Mouse (Mus musculus) kidney, embryonic 14.5 days (tissue): Measurements from ENCODE around the gene Adora1. TPM values are rescaled to one million over a fixed set of nuclear protein-coding genes. Genes with fewer than 3 reads are reported as not detected.

ENCODE experiments used
- ATAC-seq: fragments of 200-750 bp; cut with Nextera tagmentation; 2 replicates; pipeline ENCODE4 v1.8.0; 2017; ENCODE audit warnings: moderate number of reproducible peaks, mild to moderate bottlenecking, moderate TSS enrichment, moderate library complexity; ENCODE audit not compliant: low FRiP score, low TSS enrichment
- H3K27ac ChIP-seq: fragments of 300-500 bp; sonication (generic); 2 replicates; pipeline ENCODE4 v1.5.1; 2014; ENCODE audit warnings: low read depth, mild to moderate bottlenecking, low read length, moderate library complexity, mixed read lengths
- H3K27me3 ChIP-seq: fragments of 300-500 bp; sonication (generic); 2 replicates; pipeline ENCODE4 v1.6.1; 2014; ENCODE audit warnings: mild to moderate bottlenecking, low read length; ENCODE audit not compliant: control insufficient read depth, insufficient read depth
- H3K36me3 ChIP-seq: fragments of 300-500 bp; sonication (generic); 2 replicates; pipeline ENCODE4 v1.6.1; 2014; ENCODE audit warnings: low read length, mixed read lengths; ENCODE audit not compliant: control insufficient read depth, insufficient read depth
- H3K4me1 ChIP-seq: fragments of 300-500 bp; sonication (generic); 2 replicates; pipeline ENCODE4 v1.6.1; 2014; ENCODE audit warnings: low read length, mixed read lengths; ENCODE audit not compliant: control insufficient read depth, insufficient read depth
- H3K4me2 ChIP-seq: fragments of 300-500 bp; sonication (generic); replicated peaks from 2 replicates; pipeline ENCODE4 v1.6.1; 2014; ENCODE audit warnings: low read depth, mild to moderate bottlenecking, low read length
- H3K4me3 ChIP-seq: fragments of 300-500 bp; sonication (generic); 2 replicates; pipeline ENCODE4 v1.5.1; 2014; ENCODE audit warnings: mild to moderate bottlenecking, low read length
- H3K9ac ChIP-seq: fragments of 300-500 bp; sonication (generic); 2 replicates; pipeline ENCODE4 v1.6.1; 2014; ENCODE audit warnings: low read depth, mild to moderate bottlenecking, low read length, moderate library complexity
- H3K9me3 ChIP-seq: fragments of 300-500 bp; sonication (generic); 2 replicates; pipeline ENCODE4 v1.6.1; 2016; ENCODE audit warnings: low read length; ENCODE audit not compliant: control insufficient read depth
- WGBS: fragments of 180-500 bp; shearing (Covaris S2); extraction: QIAGEN DNeasy Blood & Tissue Kit; methylation state at CpG from one replicate; pipeline ENCODE4 v1.1.7; 2014; 5-methylcytosine and 5-hydroxymethylcytosine counted together
- polyA plus RNA-seq: library from polyadenylated mRNA; unstranded; fragments of >200 nt; fragmentation: Nextera tagmentation; extraction: Ambion mirVana; gene quantifications from 2 replicates; pipeline ENCODE4 v1.2.1, GENCODE M21; 2014

Gene Adora1
- polyA plus RNA-seq, 1 experiment from 2014 or later = 3.2 TPM

- Histone ChIP-seq H3K4me3 (no peak overlapping the region), H3K4me1 (peaks cover 4% of the 10 kb centered on the region), H3K9me3 (no peaks in the 10 kb centered on the region), H3K4me2 (no peak overlapping the region), H3K27ac (no peak overlapping the region), H3K36me3 (no peaks in the 10 kb centered on the region), H3K9ac (no peak overlapping the region), H3K27me3 (no peaks in the 10 kb centered on the region; the same call in 1 of the 2 replicates)
- WGBS = 85% methylated on average over 5 of the region's 5 CpGs
- no peak for ATAC-seq
Observed at GRCm38 (mm10) chr1:134188217-134188616, 47.0 kb downstream of the Adora1 start.

GRCm38 (mm10) chr1:134184089-134184488 is 51.1 kb downstream of the Adora1 start:
- Histone ChIP-seq H3K4me1 (no peaks in the 10 kb centered on the region), H3K9ac (no peak overlapping the region), H3K36me3 (no peaks in the 10 kb centered on the region), H3K4me3 (no peak overlapping the region), H3K4me2 (no peak overlapping the region), H3K27ac (no peak overlapping the region), H3K9me3 (no peaks in the 10 kb centered on the region), H3K27me3 (no peaks in the 10 kb centered on the region)
- 91% methylated on average over 4 of the region's 4 CpGs for WGBS
- no peak for ATAC-seq

- no peaks in the 10 kb centered on the region for H3K27me3 ChIP-seq
- H3K4me2 ChIP-seq = no peak within 1 kb of the TSS
- no peaks in the 10 kb centered on the region for H3K4me1 ChIP-seq
- no peaks in the 10 kb centered on the region for H3K9me3 ChIP-seq
- 58% methylated on average over 4 of the region's 4 CpGs for WGBS
- ATAC-seq = 0 out of 2 replicates have a peak, but pooled peaks have one; percentile 24
- no peaks in the 10 kb centered on the region for H3K36me3 ChIP-seq
- no peak within 1 kb of the TSS for H3K9ac ChIP-seq
- no peak within 1 kb of the TSS for H3K4me3 ChIP-seq
- no peak within 1 kb of the TSS for H3K27ac ChIP-seq
Observed at GRCm38 (mm10) chr1:134182025-134182424, 53.2 kb downstream of the Adora1 start, which contains the start of gene Chil1. Gene Chil1 (plus strand): TSS chr1:134182176.

- WGBS = 83% methylated on average over 5 of the region's 5 CpGs
- H3K4me3 ChIP-seq = no peak overlapping the region
- H3K4me2 ChIP-seq = no peak overlapping the region
Observed at GRCm38 (mm10) chr1:134177976-134178375, 57.3 kb downstream of the Adora1 start.

GRCm38 (mm10) chr1:134173081-134173480 is 62.1 kb downstream of the Adora1 start:
- H3K36me3 ChIP-seq = no peaks in the 10 kb centered on the region
- 61% methylated on average over 7 of the region's 7 CpGs for WGBS
- H3K4me1 ChIP-seq = no peaks in the 10 kb centered on the region
- H3K9me3 ChIP-seq = no peaks in the 10 kb centered on the region
- H3K4me2 ChIP-seq = no peak overlapping the region
- no peaks in the 10 kb centered on the region for H3K27me3 ChIP-seq
- H3K4me3 ChIP-seq = no peak overlapping the region
- ATAC-seq = no peak
- no peak overlapping the region for H3K27ac ChIP-seq
- no peak overlapping the region for H3K9ac ChIP-seq

More at GRCm38 (mm10) chr1:134177976-134178375, 57.3 kb downstream of the Adora1 start:
- Histone ChIP-seq H3K9ac (no peak overlapping the region), H3K4me1 (no peaks in the 10 kb centered on the region), H3K9me3 (no peaks in the 10 kb centered on the region), H3K36me3 (no peaks in the 10 kb centered on the region), H3K27ac (no peak overlapping the region), H3K27me3 (no peaks in the 10 kb centered on the region)
- no peak for ATAC-seq

GRCm38 (mm10) chr1:134168985-134169697 is 66.1 kb downstream of the Adora1 start:
- no peaks in the 10 kb centered on the region for H3K9me3 ChIP-seq
- H3K4me3 ChIP-seq = no peak overlapping the region
- ATAC-seq = no peak
- H3K27ac ChIP-seq = no peak overlapping the region
- H3K9ac ChIP-seq = no peak overlapping the region
- H3K4me1 ChIP-seq = no peaks in the 10 kb centered on the region
- 90% methylated on average over 8 of the region's 8 CpGs for WGBS
- H3K27me3 ChIP-seq = no peaks in the 10 kb centered on the region
- no peaks in the 10 kb centered on the region for H3K36me3 ChIP-seq
- H3K4me2 ChIP-seq = no peak overlapping the region

- H3K27me3 ChIP-seq = no peaks in the 10 kb centered on the region
- WGBS = 86% methylated on average over 3 of the region's 3 CpGs
- no peak for ATAC-seq
- no peak overlapping the region for H3K4me2 ChIP-seq
- H3K9me3 ChIP-seq = no peaks in the 10 kb centered on the region
- H3K27ac ChIP-seq = no peak overlapping the region
- no peaks in the 10 kb centered on the region for H3K36me3 ChIP-seq
- H3K4me3 ChIP-seq = no peak overlapping the region
- H3K4me1 ChIP-seq = no peaks in the 10 kb centered on the region
- no peak overlapping the region for H3K9ac ChIP-seq
Observed at GRCm38 (mm10) chr1:134168567-134168966, 66.7 kb downstream of the Adora1 start.

- 75% methylated on average over 14 of the region's 14 CpGs for WGBS
- H3K4me1 ChIP-seq = no peaks in the 10 kb centered on the region
- H3K27me3 ChIP-seq = no peaks in the 10 kb centered on the region
- H3K36me3 ChIP-seq = no peaks in the 10 kb centered on the region
- no peak overlapping the region for H3K9ac ChIP-seq
- H3K4me3 ChIP-seq = no peak overlapping the region
- H3K4me2 ChIP-seq = no peak overlapping the region
- no peak overlapping the region for H3K27ac ChIP-seq
- no peak for ATAC-seq
- no peaks in the 10 kb centered on the region for H3K9me3 ChIP-seq
Observed at GRCm38 (mm10) chr1:134167416-134168305, 67.6 kb downstream of the Adora1 start.

GRCm38 (mm10) chr1:134166547-134166946 is 68.7 kb downstream of the Adora1 start:
- Histone ChIP-seq H3K36me3 (no peaks in the 10 kb centered on the region), H3K27ac (no peak overlapping the region), H3K4me2 (no peak overlapping the region), H3K9me3 (no peaks in the 10 kb centered on the region), H3K27me3 (no peaks in the 10 kb centered on the region), H3K9ac (no peak overlapping the region), H3K4me1 (no peaks in the 10 kb centered on the region), H3K4me3 (no peak overlapping the region)
- no peak for ATAC-seq
- 90% methylated on average over 3 of the region's 3 CpGs for whole genome bisulfite sequencing
